Mouse (Mus musculus): Measurements from ENCODE around the gene Birc3. TPM values are rescaled to one million over a fixed set of nuclear protein-coding genes. Genes with fewer than 3 reads are reported as not detected.
A peak's percentile ranks its signal among the peaks of the same experiment; 100 is the strongest.

Gene Birc3
- polyA plus RNA-seq, 1 experiment, result 1.9 TPM

- no peaks in the 10 kb centered on the region for H3K36me3 ChIP-seq (ENCODE audit: control insufficient read depth, insufficient read depth, low read length)
- H3K27ac ChIP-seq (ENCODE audit: control insufficient read depth, insufficient read depth, low read depth, low read length), result no peak overlapping the region
- no peaks in the 10 kb centered on the region for H3K27me3 ChIP-seq (ENCODE audit: control insufficient read depth, insufficient read depth, low read length)
- no peak overlapping the region for H3K4me3 ChIP-seq (ENCODE audit: control insufficient read depth, low read depth, low read length)
- TF ChIP-seq CTCF (IDR thresholded peaks at IDR 0.05; ENCODE audit: control insufficient read depth, insufficient read depth, insufficient replicate concordance, low read depth, low read length), result no peak
- no peak for TF ChIP-seq POLR2A (IDR thresholded peaks at IDR 0.05; ENCODE audit: control insufficient read depth, low read depth, low read length)
- peaks cover 2% of the 10 kb centered on the region for H3K4me1 ChIP-seq (ENCODE audit: control insufficient read depth, insufficient read depth, low read length)
These were observed 26.3 kb downstream of the Birc3 start for GRCm38 (mm10) chr9:7846667-7847199.

- Histone ChIP-seq H3K4me1 (ENCODE audit: control insufficient read depth, insufficient read depth, low read length) (peaks cover 2% of the 10 kb centered on the region), H3K36me3 (ENCODE audit: control insufficient read depth, insufficient read depth, low read length) (no peaks in the 10 kb centered on the region), H3K27me3 (ENCODE audit: control insufficient read depth, insufficient read depth, low read length) (no peaks in the 10 kb centered on the region), H3K4me3 (ENCODE audit: control insufficient read depth, low read depth, low read length) (no peak overlapping the region), H3K27ac (ENCODE audit: control insufficient read depth, insufficient read depth, low read depth, low read length) (no peak overlapping the region)
- no peak for TF ChIP-seq CTCF (IDR thresholded peaks at IDR 0.05; ENCODE audit: control insufficient read depth, insufficient read depth, insufficient replicate concordance, low read depth, low read length)
- TF ChIP-seq POLR2A (IDR thresholded peaks at IDR 0.05; ENCODE audit: control insufficient read depth, low read depth, low read length), result no peak
These were observed 27.6 kb downstream of the Birc3 start for GRCm38 (mm10) chr9:7845216-7845895.

GRCm38 (mm10) chr9:7841221-7841620, 31.8 kb downstream of the Birc3 start:
- TF ChIP-seq CTCF (IDR thresholded peaks at IDR 0.05; ENCODE audit: control insufficient read depth, insufficient read depth, insufficient replicate concordance, low read depth, low read length), result no peak
- no peak for TF ChIP-seq POLR2A (IDR thresholded peaks at IDR 0.05; ENCODE audit: control insufficient read depth, low read depth, low read length)
- Histone ChIP-seq H3K4me3 (ENCODE audit: control insufficient read depth, low read depth, low read length) (no peak overlapping the region), H3K4me1 (ENCODE audit: control insufficient read depth, insufficient read depth, low read length) (peaks cover 8% of the 10 kb centered on the region), H3K36me3 (ENCODE audit: control insufficient read depth, insufficient read depth, low read length) (no peaks in the 10 kb centered on the region), H3K27ac (ENCODE audit: control insufficient read depth, insufficient read depth, low read depth, low read length) (peak overlapping the region; percentile 87), H3K27me3 (ENCODE audit: control insufficient read depth, insufficient read depth, low read length) (no peaks in the 10 kb centered on the region)

GRCm38 (mm10) chr9:7837806-7838440, 35.1 kb downstream of the Birc3 start:
- Histone ChIP-seq H3K27ac (ENCODE audit: control insufficient read depth, insufficient read depth, low read depth, low read length) (peak overlapping the region; percentile 94), H3K36me3 (ENCODE audit: control insufficient read depth, insufficient read depth, low read length) (peaks cover 2% of the 10 kb centered on the region), H3K27me3 (ENCODE audit: control insufficient read depth, insufficient read depth, low read length) (no peaks in the 10 kb centered on the region), H3K4me3 (ENCODE audit: control insufficient read depth, low read depth, low read length) (peak overlapping the region; percentile 95), H3K4me1 (ENCODE audit: control insufficient read depth, insufficient read depth, low read length) (peaks cover 6% of the 10 kb centered on the region)
- TF ChIP-seq CTCF (IDR thresholded peaks at IDR 0.05; ENCODE audit: control insufficient read depth, insufficient read depth, insufficient replicate concordance, low read depth, low read length), result no peak
- TF ChIP-seq POLR2A (IDR thresholded peaks at IDR 0.05; ENCODE audit: control insufficient read depth, low read depth, low read length), result no peak

- Histone ChIP-seq H3K4me3 (ENCODE audit: control insufficient read depth, low read depth, low read length) (peak within 1 kb of the TSS; percentile 95), H3K4me1 (ENCODE audit: control insufficient read depth, insufficient read depth, low read length) (peaks cover 6% of the 10 kb centered on the region), H3K27ac (ENCODE audit: control insufficient read depth, insufficient read depth, low read depth, low read length) (peak within 1 kb of the TSS; percentile 94), H3K36me3 (ENCODE audit: control insufficient read depth, insufficient read depth, low read length) (peaks cover 3% of the 10 kb centered on the region), H3K27me3 (ENCODE audit: control insufficient read depth, insufficient read depth, low read length) (no peaks in the 10 kb centered on the region)
- TF ChIP-seq CTCF (IDR thresholded peaks at IDR 0.05; ENCODE audit: control insufficient read depth, insufficient read depth, insufficient replicate concordance, low read depth, low read length) (no peak), POLR2A (IDR thresholded peaks at IDR 0.05; ENCODE audit: control insufficient read depth, low read depth, low read length) (peak; percentile 97)
These were observed 35.8 kb downstream of the Birc3 start, which contains the start of gene Birc2 for GRCm38 (mm10) chr9:7836905-7837805. Gene Birc2 (minus strand): TSS chr9:7837064.

GRCm38 (mm10) chr9:7836331-7836730, 36.7 kb downstream of the Birc3 start:
- peaks cover 6% of the 10 kb centered on the region for H3K4me1 ChIP-seq (ENCODE audit: control insufficient read depth, insufficient read depth, low read length)
- TF ChIP-seq CTCF (IDR thresholded peaks at IDR 0.05; ENCODE audit: control insufficient read depth, insufficient read depth, insufficient replicate concordance, low read depth, low read length) (no peak), POLR2A (IDR thresholded peaks at IDR 0.05; ENCODE audit: control insufficient read depth, low read depth, low read length) (no peak; the same call in 1 of the 2 replicates)

More at GRCm38 (mm10) chr9:7836331-7836730, 36.7 kb downstream of the Birc3 start:
- peak overlapping the region; percentile 94 for H3K27ac ChIP-seq (ENCODE audit: control insufficient read depth, insufficient read depth, low read depth, low read length)
- no peaks in the 10 kb centered on the region for H3K27me3 ChIP-seq (ENCODE audit: control insufficient read depth, insufficient read depth, low read length)
- peaks cover 4% of the 10 kb centered on the region for H3K36me3 ChIP-seq (ENCODE audit: control insufficient read depth, insufficient read depth, low read length)
- peak overlapping the region; percentile 95 for H3K4me3 ChIP-seq (ENCODE audit: control insufficient read depth, low read depth, low read length)
